Mouse (Mus musculus): ENCODE data around the gene Dchs2. TPM values are rescaled to one million over a fixed set of nuclear protein-coding genes. Genes with fewer than 3 reads are reported as not detected.

Dchs2 gene
- total and polyA plus RNA-seq, 3 experiments: not detected

- Histone ChIP-seq H3K79me2 (replicated peaks; ENCODE audit: control insufficient read depth, extremely low read depth, insufficient read depth, poor library complexity, severe bottlenecking) (no peaks in the 10 kb centered on the region), H3K9me3 (replicated peaks; ENCODE audit: low read length) (no peaks in the 10 kb centered on the region), H3K36me3 (replicated peaks in 1 of 2; ENCODE audit: control insufficient read depth in 1 of 2, insufficient read depth in 1 of 2, low read length in 1 of 2) (no peaks in the 10 kb centered on the region), H3K4me3 (replicated peaks in 1 of 3; ENCODE audit: low read depth in 2 of 3, low read length in 2 of 3, poor library complexity in 1 of 3) (no peak overlapping the region), H3K9ac (ENCODE audit: insufficient read depth, low read depth) (no peak overlapping the region), H3K27ac (ENCODE audit: insufficient read depth, low read depth) (no peak overlapping the region), H3K4me2 (ENCODE audit: insufficient read depth, low read depth, poor library complexity, severe bottlenecking) (no peak overlapping the region), H3K27me3 (replicated peaks) (no peaks in the 10 kb centered on the region), H3K4me1 (ENCODE audit: control insufficient read depth in 1 of 2, insufficient read depth in 2 of 2) (no peaks in the 10 kb centered on the region; a peak in 1 of 4 replicates)
- TF ChIP-seq JUND (conservative IDR thresholded peaks at IDR 0.05; ENCODE audit: low read depth, low read length) (no peak), ZMIZ1 (IDR thresholded peaks at IDR 0.05; ENCODE audit: low read depth, low read length) (no peak), SIN3A (IDR thresholded peaks at IDR 0.05; ENCODE audit: low read length) (no peak), MEF2A (IDR thresholded peaks at IDR 0.05; ENCODE audit: borderline replicate concordance, low read depth, low read length) (no peak), HCFC1 (IDR thresholded peaks at IDR 0.05; ENCODE audit: low read depth, low read length) (no peak), POLR2A (IDR thresholded peaks at IDR 0.05; ENCODE audit: low read depth, low read length) (no peak), TCF12 (IDR thresholded peaks at IDR 0.05; ENCODE audit: low read depth, low read length) (no peak), CTCF (conservative IDR thresholded peaks at IDR 0.05 in 1 of 2, IDR thresholded peaks at IDR 0.05 in 1 of 2; ENCODE audit: low read depth in 2 of 2, low read length in 2 of 2) (no peak), CHD2 (IDR thresholded peaks at IDR 0.05; ENCODE audit: low read length) (no peak), BHLHE40 (IDR thresholded peaks at IDR 0.05; ENCODE audit: low read depth, low read length) (no peak), MAZ (IDR thresholded peaks at IDR 0.05; ENCODE audit: low read depth, low read length) (no peak), ZNF384 (IDR thresholded peaks at IDR 0.05; ENCODE audit: low read depth, low read length) (no peak)
- no peak for DNase-seq (ENCODE audit: extremely low read depth)
- in situ Hi-C loops (cut with MboI; ENCODE audit: low pct_ligation_motif_present, low pct_unique_long_range_greater_than_20kb, low sequenced_read_pairs): no loop called here
- dilution Hi-C loops (cut with MboI; ENCODE audit: extremely low pct_ligation_motif_present, extremely low pct_unique_long_range_greater_than_20kb, low sequenced_read_pairs): no loop called here
These were observed 19.7 kb downstream of the Dchs2 start for GRCm38 (mm10) chr3:83147273-83148054.

GRCm38 (mm10) chr3:83148055-83148447 lies 20.3 kb downstream of the Dchs2 start:
- Histone ChIP-seq H3K4me1 (ENCODE audit: control insufficient read depth in 1 of 2, insufficient read depth in 2 of 2) (no peaks in the 10 kb centered on the region; a peak in 1 of 4 replicates), H3K4me3 (replicated peaks in 1 of 3; ENCODE audit: low read depth in 2 of 3, low read length in 2 of 3, poor library complexity in 1 of 3) (no peak overlapping the region), H3K9me3 (replicated peaks; ENCODE audit: low read length) (no peaks in the 10 kb centered on the region), H3K4me2 (ENCODE audit: insufficient read depth, low read depth, poor library complexity, severe bottlenecking) (no peak overlapping the region), H3K9ac (ENCODE audit: insufficient read depth, low read depth) (no peak overlapping the region), H3K79me2 (replicated peaks; ENCODE audit: control insufficient read depth, extremely low read depth, insufficient read depth, poor library complexity, severe bottlenecking) (no peaks in the 10 kb centered on the region), H3K36me3 (replicated peaks in 1 of 2; ENCODE audit: control insufficient read depth in 1 of 2, insufficient read depth in 1 of 2, low read length in 1 of 2) (no peaks in the 10 kb centered on the region), H3K27me3 (replicated peaks) (no peaks in the 10 kb centered on the region), H3K27ac (ENCODE audit: insufficient read depth, low read depth) (no peak overlapping the region)
- no peak for DNase-seq (ENCODE audit: extremely low read depth)
- TF ChIP-seq EP300 (IDR thresholded peaks at IDR 0.05; ENCODE audit: low read length) (no peak), ZC3H11A (IDR thresholded peaks at IDR 0.05; ENCODE audit: low read depth, low read length) (no peak), KAT2A (IDR thresholded peaks at IDR 0.05; ENCODE audit: insufficient replicate concordance, low read length) (no peak), CTCF (conservative IDR thresholded peaks at IDR 0.05 in 1 of 2, IDR thresholded peaks at IDR 0.05 in 1 of 2; ENCODE audit: low read depth in 2 of 2, low read length in 2 of 2) (no peak), USF1 (IDR thresholded peaks at IDR 0.05; ENCODE audit: low read depth, low read length) (no peak), JUN (IDR thresholded peaks at IDR 0.05; ENCODE audit: insufficient read depth, low read depth, low read length) (no peak), POLR2AphosphoS2 (IDR thresholded peaks at IDR 0.05; ENCODE audit: low read depth, low read length) (no peak), SMC3 (IDR thresholded peaks at IDR 0.05; ENCODE audit: low read depth, low read length) (no peak), ELF1 (IDR thresholded peaks at IDR 0.05; ENCODE audit: low read depth, low read length) (no peak), BHLHE40 (IDR thresholded peaks at IDR 0.05; ENCODE audit: low read depth, low read length) (no peak), IRF4 (IDR thresholded peaks at IDR 0.05; ENCODE audit: low read depth, low read length) (no peak), CHD2 (IDR thresholded peaks at IDR 0.05; ENCODE audit: low read length) (no peak), JUND (conservative IDR thresholded peaks at IDR 0.05; ENCODE audit: low read depth, low read length) (no peak), ZKSCAN1 (IDR thresholded peaks at IDR 0.05; ENCODE audit: borderline replicate concordance, low read depth, low read length) (no peak), NELFE (IDR thresholded peaks at IDR 0.05; ENCODE audit: low read depth, low read length) (no peak), E2F4 (IDR thresholded peaks at IDR 0.05; ENCODE audit: insufficient replicate concordance, low read depth, low read length) (no peak)
- dilution Hi-C loops (cut with MboI; ENCODE audit: extremely low pct_ligation_motif_present, extremely low pct_unique_long_range_greater_than_20kb, low sequenced_read_pairs): no loop called here
- in situ Hi-C loops (cut with MboI; ENCODE audit: low pct_ligation_motif_present, low pct_unique_long_range_greater_than_20kb, low sequenced_read_pairs): no loop called here

Data from CH12.LX (cell line).